Mouse (Mus musculus): ENCODE measurements around the gene Tatdn2.
"Not testable (repeated sequence)": the region's sequence is repeated elsewhere in the genome, so short reads cannot be mapped to it uniquely, and the experiment has no call there.

Tatdn2 gene

GRCm38 (mm10) chr6:113672029-113672428, 24.8 kb upstream of the Tatdn2 start:
- not testable (repeated sequence) for ATAC-seq (ENCODE audit: low TSS enrichment)

- ATAC-seq (ENCODE audit: low TSS enrichment), result no peak
These were observed 23.9 kb upstream of the Tatdn2 start for GRCm38 (mm10) chr6:113672989-113673388.

DNA sequence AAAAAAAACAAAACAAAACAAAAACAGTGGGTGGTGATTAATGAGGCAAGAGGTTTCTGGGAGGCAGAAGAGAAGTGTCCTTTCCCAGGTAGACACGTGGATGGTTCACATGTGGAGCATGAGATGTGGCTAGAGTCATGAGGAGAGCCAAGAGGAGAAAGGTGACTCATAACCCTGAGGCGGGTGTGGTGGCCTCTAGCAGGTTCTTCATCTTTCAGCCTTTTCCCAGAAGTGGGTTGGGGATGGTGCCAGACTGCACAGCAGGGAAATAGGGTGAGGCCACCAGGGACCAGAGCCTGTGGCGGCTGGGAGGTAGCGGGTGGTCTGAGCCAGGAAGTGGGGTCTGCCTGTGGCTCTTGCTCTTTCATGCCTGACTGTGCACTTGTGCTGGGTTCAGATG, 21.6 kb upstream of the Tatdn2 start:
- no peak for ATAC-seq (ENCODE audit: low TSS enrichment)

DNA sequence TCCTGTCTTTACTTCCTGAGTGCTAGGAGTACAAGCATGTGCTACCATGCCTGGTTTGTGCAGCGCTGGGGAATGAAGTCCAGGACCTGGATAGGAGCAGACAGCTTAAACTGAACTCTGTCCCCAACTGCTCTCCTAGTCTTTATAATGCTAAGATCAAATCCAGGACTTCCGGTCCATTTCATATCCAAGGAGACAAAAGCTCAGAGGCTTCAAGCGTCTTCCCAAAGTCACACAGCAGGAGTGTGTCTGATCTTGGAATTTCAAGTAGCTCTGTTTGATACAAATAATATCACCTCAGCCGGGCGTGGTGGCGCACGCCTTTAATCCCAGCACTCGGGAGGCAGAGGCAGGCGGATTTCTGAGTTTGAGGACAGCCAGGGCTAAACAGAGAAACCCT, 20.9 kb upstream of the Tatdn2 start:
- ATAC-seq (ENCODE audit: low TSS enrichment), result no peak

DNA sequence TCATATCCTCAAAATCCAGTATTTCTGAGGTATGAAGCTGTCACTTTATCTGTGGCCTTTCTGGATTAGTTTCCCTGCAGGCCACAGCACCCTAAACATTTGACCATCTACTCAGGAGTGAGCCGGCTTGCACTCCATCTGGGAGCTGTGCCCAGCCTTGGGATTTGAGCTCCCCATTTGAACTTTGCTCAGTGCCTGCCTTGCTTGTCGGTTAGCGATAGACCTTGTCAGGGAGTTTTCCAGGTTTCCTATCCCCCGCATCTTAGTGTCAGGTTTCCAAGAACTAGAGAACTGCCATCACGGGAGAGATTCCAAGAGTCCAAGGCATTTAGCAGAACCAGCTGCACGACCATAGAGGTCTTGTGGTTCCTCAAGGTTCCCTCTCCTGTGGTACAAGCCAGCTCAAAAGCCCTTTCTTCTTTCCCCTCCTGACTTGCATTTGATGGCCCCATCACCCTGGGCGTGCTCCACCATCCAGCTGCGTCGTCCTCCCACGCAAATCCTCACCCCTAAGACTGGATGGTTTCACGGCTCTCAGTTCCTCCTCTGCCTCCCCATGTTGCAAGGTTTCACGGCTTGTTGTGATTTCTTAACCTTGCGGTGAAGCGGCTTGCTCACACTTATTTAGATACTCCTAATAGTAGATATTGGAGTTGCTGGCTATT, 19.6 kb upstream of the Tatdn2 start:
- ATAC-seq (ENCODE audit: low TSS enrichment), result no peak

GRCm38 (mm10) chr6:113678246-113679012, 18.4 kb upstream of the Tatdn2 start:
- ATAC-seq (ENCODE audit: low TSS enrichment), result peak; percentile 54; the same call in 1 of the 2 replicates

GRCm38 (mm10) chr6:113679993-113680566, 16.8 kb upstream of the Tatdn2 start:
- ATAC-seq (ENCODE audit: low TSS enrichment), result no peak

- peak; percentile 86 for ATAC-seq (ENCODE audit: low TSS enrichment)
These were observed 15.6 kb upstream of the Tatdn2 start for GRCm38 (mm10) chr6:113681271-113681670.

GRCm38 (mm10) chr6:113683081-113683825, 13.6 kb upstream of the Tatdn2 start:
- ATAC-seq (ENCODE audit: low TSS enrichment), result no peak

DNA sequence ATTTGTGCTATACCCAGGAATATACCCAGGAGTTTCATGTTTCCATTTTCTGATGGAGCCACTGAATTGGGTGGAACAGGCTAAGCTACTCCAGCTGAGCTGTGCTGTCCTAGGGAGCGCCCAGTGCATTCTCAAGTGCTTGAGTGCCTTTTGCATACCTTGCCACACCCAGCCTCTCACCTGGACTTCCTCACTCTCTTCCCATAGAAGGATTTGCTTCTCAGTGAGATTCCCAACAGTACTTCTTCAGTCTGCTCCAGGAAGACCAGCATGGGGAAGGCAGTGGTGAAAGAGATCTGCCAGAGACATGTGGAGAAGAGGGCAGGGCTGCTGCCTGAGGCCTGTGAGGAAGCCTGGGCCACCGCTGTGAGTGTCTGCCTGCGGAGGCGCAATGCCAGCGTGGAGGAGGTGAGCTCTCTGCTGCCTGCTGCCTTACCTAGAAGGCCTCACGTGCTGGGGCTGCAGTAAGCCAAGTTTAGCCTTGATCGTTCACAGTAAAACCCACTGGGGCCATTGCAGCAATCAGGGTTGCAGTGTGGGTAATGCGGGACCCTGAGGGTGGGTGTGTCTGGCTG, 10.2 kb upstream of the Tatdn2 start:
- ATAC-seq (ENCODE audit: low TSS enrichment), result no peak

GRCm38 (mm10) chr6:113690008-113690399, 6.8 kb upstream of the Tatdn2 start:
- ATAC-seq (ENCODE audit: low TSS enrichment), result no peak

- no peak for ATAC-seq (ENCODE audit: low TSS enrichment)
These were observed 6.3 kb upstream of the Tatdn2 start for GRCm38 (mm10) chr6:113690400-113691083.

DNA sequence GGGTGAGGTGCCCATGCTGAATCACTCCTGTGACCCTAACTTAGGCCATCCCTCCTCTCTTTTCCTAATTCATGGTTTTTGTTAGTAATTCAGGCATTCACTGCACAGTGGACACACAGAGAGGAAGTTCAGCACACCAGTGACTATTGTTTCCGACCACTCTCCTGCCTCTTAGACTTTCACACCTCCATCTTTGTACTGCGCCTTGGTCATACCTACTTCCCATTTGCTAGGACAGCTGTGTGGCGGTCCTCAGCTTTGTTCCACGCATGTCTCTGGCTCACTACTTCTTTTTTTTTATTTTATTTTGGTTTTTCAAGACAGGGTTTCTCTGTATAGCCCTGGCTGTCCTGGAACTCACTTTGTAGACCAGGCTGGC, 5.8 kb upstream of the Tatdn2 start:
- no peak for ATAC-seq (ENCODE audit: low TSS enrichment)

DNA sequence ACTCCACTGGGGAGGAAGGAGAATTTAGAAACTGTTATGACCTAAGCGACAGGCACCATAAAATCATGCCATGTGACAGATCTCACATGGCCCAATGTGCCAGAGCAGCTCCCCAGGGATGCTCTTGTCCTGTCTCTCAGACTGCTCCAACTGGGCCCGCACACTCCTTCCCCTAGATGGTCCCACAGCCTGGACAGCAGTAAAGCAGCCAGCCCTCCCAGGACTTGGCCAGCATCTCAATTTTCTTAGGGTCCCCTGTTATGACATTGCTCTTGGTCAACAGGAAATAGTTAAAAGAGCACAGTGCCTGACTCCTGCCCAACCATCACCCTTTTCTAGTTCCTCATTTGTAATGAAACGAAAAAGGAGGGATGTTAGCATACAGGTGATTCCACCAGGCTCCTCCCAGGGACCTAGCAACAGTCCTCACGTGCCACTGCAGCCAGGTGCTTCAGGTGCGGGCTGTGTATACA, 4.2 kb upstream of the Tatdn2 start:
- ATAC-seq (ENCODE audit: low TSS enrichment), result no peak

DNA sequence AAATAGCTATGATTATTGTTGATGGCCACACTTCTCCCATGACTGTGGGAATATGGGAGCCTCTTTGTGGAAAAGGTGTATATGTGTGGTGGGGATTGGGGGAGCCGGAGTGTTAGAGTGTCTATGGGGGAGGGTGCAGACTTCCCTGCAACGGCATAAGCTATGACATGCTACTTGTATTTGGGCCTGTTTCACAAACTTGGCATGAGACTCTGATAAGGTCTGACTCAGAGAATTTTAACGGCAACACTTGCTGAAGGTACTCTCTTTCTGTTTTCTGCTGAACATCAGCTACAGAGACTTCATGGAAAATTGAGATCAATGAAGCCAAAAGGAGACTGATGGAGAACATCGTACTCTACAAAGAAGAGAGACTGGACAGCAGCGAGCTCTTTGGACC, 3.5 kb upstream of the Tatdn2 start:
- no peak for ATAC-seq (ENCODE audit: low TSS enrichment)

DNA sequence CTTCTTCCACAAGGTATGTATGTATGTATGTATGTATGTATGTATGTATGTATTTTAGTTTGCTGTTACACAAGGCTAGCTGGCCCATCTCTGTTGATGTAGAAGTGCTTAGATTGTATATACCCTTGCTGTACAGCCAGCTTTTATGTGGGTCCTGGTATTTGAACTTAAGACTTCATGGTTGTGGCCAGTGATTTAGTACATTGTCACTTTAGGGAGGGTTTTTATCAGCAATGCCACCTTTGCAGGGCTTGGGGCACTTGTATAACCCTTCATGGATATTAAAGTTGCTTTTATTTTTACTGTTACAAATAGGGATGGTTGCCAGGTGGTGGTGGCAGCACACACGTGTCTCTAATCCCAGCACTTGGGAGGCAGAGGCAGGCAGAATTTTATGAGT, 1.6 kb upstream of the Tatdn2 start:
- no peak for ATAC-seq (ENCODE audit: low TSS enrichment)

DNA sequence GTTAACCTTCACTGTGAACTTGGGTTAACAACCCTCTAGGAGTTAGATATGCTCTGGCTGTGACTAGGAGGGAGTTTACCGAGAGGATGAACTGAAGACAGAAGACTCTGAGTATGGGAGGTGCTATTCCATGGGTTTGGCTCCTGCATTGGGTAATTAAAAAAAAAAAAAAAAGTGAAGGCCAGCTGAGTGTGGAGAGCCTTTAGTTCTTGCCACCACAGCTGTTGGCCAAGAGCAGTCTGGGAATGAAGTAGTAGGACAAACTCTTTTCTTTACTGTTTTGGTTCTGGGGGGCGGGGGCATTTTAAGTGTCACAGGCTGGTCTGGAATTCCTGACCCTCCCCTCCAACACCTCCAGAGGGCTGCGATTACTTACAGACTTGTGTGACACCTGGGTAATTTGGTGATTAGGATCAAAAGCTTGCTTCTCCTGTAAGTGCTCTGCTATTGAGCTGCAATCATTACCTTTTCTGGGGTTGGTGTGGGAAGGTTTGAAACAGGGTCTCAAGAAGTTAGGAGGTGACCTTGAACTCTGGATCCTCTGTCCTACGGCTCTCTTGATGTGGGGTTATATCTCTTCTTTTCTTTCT, 989 bp upstream of the Tatdn2 start:
- ATAC-seq (ENCODE audit: low TSS enrichment), result no peak

GRCm38 (mm10) chr6:113697222-113698205, 664 bp downstream of the Tatdn2 start:
- ATAC-seq (ENCODE audit: low TSS enrichment), result peak; percentile 48; the same call in 1 of the 2 replicates

GRCm38 (mm10) chr6:113712718-113713117, 15.9 kb downstream of the Tatdn2 start:
- ATAC-seq (ENCODE audit: low TSS enrichment), result no peak

DNA sequence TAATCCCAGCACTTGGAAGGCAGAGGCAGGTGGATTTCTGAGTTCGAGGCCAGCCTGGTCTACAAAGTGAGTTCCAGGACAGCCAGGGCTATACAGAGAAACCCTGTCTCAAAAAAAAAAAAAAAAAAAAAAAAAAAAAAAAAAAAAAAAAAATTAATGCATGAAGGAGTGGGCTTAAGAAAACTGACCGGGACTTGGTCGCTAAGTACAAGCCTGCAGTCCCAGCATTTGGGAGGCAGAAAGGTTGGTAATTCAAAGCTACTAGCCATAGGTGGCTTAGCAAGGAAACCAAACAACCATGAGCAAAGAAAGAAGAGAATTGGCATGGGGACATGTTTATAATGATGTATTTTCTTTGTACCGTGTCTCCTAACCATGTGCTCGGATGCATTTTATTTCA, 16.5 kb downstream of the Tatdn2 start:
- not testable (repeated sequence) for ATAC-seq (ENCODE audit: low TSS enrichment)

Measured in frontal cortex, adult (tissue).